ENCODE assay signal across 8 mouse cellular contexts in the genomic region with DNA sequence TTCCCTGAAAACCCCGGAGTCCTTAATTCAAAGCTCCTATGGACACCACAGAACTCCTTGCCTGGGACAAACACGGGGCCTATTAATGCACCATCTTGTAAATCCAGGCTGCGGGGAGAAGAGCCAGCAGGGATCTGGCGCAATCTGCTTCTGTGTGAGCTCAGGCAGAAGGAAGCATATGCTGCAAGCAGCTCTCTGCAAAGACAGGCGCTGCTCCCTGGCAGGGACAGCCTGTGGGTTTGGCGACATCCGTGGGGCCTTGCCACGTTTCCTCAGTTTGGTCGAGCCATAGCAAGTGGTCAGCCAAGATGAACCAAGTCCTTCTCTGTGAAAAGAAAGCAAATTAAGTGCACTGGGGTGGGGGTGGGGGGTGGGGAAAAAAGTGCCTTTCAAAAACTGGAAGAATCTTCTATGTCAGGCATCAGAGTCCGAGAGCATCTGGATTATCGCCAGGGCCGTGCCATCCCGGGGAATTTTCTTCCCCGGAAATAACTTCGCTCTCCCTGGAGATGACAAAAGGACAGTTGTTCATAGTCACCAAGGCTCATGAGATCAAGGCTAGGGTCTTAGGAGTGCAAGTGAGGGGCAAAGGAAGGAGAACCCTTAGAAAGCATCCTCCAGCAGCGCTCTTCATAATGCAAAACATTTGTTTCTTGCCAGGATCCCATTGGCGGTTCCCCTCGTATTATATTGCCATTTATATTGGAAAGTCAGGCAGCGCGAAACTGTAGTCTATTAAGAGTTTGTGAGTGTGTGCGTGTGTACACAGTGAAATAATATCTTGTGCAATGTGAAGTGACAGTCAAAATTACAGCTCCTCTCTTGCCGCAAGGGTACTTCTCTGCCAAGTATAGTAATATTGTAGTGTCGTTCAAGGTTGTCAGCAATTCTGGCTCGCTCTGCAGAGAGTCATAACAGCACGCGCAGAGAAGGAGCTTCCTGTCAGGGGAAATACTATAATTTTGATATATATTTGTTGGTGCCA.
DNase-seq lines count a peak whose midpoint lies in the region; ATAC-seq lines count a peak whose summit lies in the region.

No protein-coding gene starts in this region.

- no peak overlapping the region for H3K9ac ChIP-seq in embryonic facial prominence, embryonic 12.5 days

- WGBS in embryonic facial prominence, embryonic 12.5 days: 38% methylated on average over 26 of the region's 26 CpGs

- H3K4me2 ChIP-seq in embryonic facial prominence, embryonic 12.5 days (replicated peaks): peak overlapping the region; percentile 24

- H3K9me3 ChIP-seq in embryonic facial prominence, embryonic 12.5 days: 0 out of 2 replicates have a peak, but pooled peaks cover 4% of the 10 kb centered on the region

- DNase-seq in urinary bladder, postnatal 14 days (ENCODE audit: low spot score): peak; percentile 25
- DNase-seq in urinary bladder, postnatal 10 days (ENCODE audit: low spot score): no peak
- DNase-seq in layer of hippocampus, postnatal 14 days (ENCODE audit: low spot score in 2 of 2): peak; percentile 57 to 87
- peak; percentile 59 for DNase-seq in lung, postnatal 36 days
- DNase-seq in right cerebral cortex, postnatal 25 days: peak; percentile 52
- DNase-seq in testis, postnatal 10 days (ENCODE audit: low spot score): no peak

- no peak for ATAC-seq in embryonic facial prominence, embryonic 12.5 days (ENCODE audit: insufficient number of reproducible peaks, insufficient read depth, low FRiP score, low TSS enrichment)
- ATAC-seq in granulocyte monocyte progenitor cell, adult 5-6 weeks (replicated peaks; ENCODE audit: poor library complexity, severe bottlenecking): peak; percentile 81

- H3K4me3 ChIP-seq in embryonic facial prominence, embryonic 12.5 days: no peak overlapping the region

- no peaks in the 10 kb centered on the region for H3K27me3 ChIP-seq in embryonic facial prominence, embryonic 12.5 days

- 0 out of 2 replicates have a peak overlapping the region, but pooled peaks have one; percentile 12 for H3K27ac ChIP-seq in embryonic facial prominence, embryonic 12.5 days

- no peaks in the 10 kb centered on the region for H3K36me3 ChIP-seq in embryonic facial prominence, embryonic 12.5 days

- H3K4me1 ChIP-seq in embryonic facial prominence, embryonic 12.5 days: 0 out of 2 replicates have a peak, but pooled peaks cover 4% of the 10 kb centered on the region

Comparison
In these comparisons a context has a peak if more than half of its experiments do, and no peak if none do; other contexts are left out.
1. DNase-seq: peak in urinary bladder, postnatal 14 days (single experiment), layer of hippocampus, postnatal 14 days (2 of 2), lung, postnatal 36 days (single experiment) and right cerebral cortex, postnatal 25 days (single experiment); none in urinary bladder, postnatal 10 days (single experiment) and testis, postnatal 10 days (single experiment).